Mouse (Mus musculus): Measurements from ENCODE around the gene Unc5cl.

- no peak for TF ChIP-seq CTCF (IDR thresholded peaks at IDR 0.05; ENCODE audit: low read depth)
- no peak for TF ChIP-seq EP300 (IDR thresholded peaks at IDR 0.05; ENCODE audit: low read depth)
Observed at GRCm38 (mm10) chr17:48425823-48426612, 28.7 kb upstream of the Unc5cl start.
